Mouse (Mus musculus) spleen, embryonic (tissue): ENCODE results near the gene Pcbp2.

Source experiments
- CTCF ChIA-PET: fragments of 350-600 bp; sonication (Branson Sonifier 250); formaldehyde crosslinking; loops from one replicate; lab custom pipeline; 2022; lab: Charles Lee

Gene Pcbp2

GRCm38 (mm10) chr15:102461430-102462075, 8.8 kb upstream of the Pcbp2 start:
- CTCF ChIA-PET, result no interaction called here

DNA sequence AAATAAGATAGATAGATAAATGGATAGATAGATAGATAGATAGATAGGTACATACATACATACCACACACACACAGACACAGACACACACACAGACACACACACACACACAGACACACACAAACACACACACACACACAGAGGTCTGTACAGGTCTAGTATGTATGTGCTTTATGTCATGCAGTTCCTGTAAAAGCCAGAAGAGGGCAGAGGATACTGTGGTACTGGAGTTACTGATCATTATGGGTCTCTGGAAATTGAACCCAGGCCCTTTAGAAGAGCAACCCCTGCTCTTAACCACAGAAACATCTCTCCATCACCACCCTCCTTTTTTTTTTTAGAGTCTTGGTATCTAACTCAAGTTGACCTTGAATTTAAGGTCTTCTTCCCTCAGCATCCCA, 6.7 kb upstream of the Pcbp2 start:
- CTCF ChIA-PET, result interaction anchor here (0.8 kb wide), 1 partner anchor 59 kb away, joined by 4 read pairs; no protein-coding TSS in a partner anchor

DNA sequence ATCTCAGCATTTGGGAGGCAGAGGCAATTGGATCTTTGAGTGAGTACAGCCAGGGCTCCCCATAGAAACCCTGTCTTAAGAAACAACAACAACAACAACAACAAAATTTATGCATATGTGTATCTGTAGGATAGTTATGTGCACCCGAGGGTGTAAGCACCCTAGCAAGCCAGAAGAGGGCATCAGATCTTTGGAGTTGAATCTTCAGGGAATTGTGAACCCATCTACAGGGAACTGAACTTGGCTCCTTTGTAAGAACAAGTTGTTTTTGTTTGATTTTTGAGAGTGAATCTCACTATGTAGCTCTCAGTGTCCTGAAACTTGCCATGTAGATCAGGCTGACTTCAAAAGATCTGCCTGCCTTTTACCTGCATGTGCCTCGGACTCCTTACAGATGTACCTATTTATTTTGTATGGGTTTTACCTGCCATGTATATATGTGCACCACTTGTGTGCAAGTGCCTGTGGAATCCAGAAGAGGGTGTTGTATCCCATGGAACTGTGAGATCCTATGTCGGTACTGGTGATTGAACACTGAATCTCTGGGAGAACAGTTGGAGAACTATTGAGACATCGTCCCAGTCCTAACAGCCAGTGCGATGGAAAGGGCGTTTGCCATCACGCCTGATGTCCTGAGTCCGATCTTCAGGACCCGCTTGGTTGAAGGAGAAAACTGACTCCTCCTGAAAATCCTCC, 1.5 kb upstream of the Pcbp2 start:
- CTCF ChIA-PET, result interaction anchor here (0.6 kb wide), 1 partner anchor 57 kb away, joined by 4 read pairs; no protein-coding TSS in a partner anchor

- CTCF ChIA-PET, result interaction anchor here (0.9 to 1.2 kb wide), 3 partner anchors 46 to 62 kb away, joined by 3 to 5 read pairs (median 4); partner anchors contain the start of gene Map3k12
Observed at GRCm38 (mm10) chr15:102470605-102471294, 411 bp downstream of the Pcbp2 start.

DNA sequence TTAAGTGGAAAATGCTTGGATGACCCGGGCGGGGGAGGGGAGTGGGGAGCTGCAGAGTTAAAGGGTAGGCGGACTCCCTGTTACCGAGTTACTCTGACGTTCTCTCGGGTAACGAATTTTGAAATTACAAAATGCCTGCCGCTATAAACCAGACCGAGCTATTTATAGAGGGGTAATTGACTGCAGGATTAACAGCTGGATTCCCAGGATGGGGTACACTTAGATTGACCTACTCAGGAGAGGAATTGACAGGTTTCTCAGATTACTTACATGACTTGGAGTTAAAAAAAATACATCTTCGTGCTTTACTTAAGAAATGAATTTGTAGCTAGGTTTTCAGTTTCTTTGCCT, 931 bp downstream of the Pcbp2 start:
- CTCF ChIA-PET, result interaction anchor here (0.6 to 1.2 kb wide), 5 partner anchors 46 to 136 kb away, joined by 3 to 10 read pairs (median 5); partner anchors contain the start of gene Map3k12

- CTCF ChIA-PET, result interaction anchor here (0.6 to 1.2 kb wide), 5 partner anchors 45 to 136 kb away, joined by 3 to 10 read pairs (median 5); partner anchors contain the start of gene Map3k12
Observed at GRCm38 (mm10) chr15:102471727-102472126, 1.4 kb downstream of the Pcbp2 start.

GRCm38 (mm10) chr15:102473246-102473645, 2.9 kb downstream of the Pcbp2 start:
- CTCF ChIA-PET, result no interaction called here

- CTCF ChIA-PET, result no interaction called here
Observed at GRCm38 (mm10) chr15:102474520-102474919, 4.2 kb downstream of the Pcbp2 start.

DNA sequence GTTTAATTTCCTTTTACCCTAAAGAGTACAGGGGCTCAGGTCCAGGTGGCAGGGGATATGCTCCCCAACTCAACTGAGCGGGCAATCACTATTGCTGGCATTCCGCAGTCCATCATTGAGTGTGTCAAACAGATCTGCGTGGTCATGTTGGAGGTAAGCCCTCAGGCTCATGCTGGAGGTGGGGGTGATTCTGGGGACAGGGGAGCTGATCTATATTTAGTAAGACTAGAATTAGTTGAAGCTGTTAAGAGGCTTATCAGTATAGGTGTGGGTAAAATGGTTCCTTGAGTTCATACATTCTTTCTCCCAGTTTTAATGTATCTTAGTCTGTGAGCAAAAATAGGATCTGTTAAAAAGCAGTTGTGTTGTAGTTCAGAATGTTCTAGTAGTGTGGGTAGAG, 12.8 kb downstream of the Pcbp2 start:
- CTCF ChIA-PET, result no interaction called here

- CTCF ChIA-PET, result interaction anchor here (0.6 to 0.7 kb wide), 3 partner anchors 42 to 184 kb away, joined by 3 to 6 read pairs (median 5); no protein-coding TSS in a partner anchor
Observed at GRCm38 (mm10) chr15:102485853-102486252, 15.5 kb downstream of the Pcbp2 start.

GRCm38 (mm10) chr15:102487664-102488063, 17.3 kb downstream of the Pcbp2 start:
- CTCF ChIA-PET, result no interaction called here

GRCm38 (mm10) chr15:102498322-102498721, 28.0 kb downstream of the Pcbp2 start:
- CTCF ChIA-PET, result interaction anchor here (0.6 to 0.7 kb wide), 2 partner anchors 89 to 157 kb away, joined by 3 to 6 read pairs; no protein-coding TSS in a partner anchor

DNA sequence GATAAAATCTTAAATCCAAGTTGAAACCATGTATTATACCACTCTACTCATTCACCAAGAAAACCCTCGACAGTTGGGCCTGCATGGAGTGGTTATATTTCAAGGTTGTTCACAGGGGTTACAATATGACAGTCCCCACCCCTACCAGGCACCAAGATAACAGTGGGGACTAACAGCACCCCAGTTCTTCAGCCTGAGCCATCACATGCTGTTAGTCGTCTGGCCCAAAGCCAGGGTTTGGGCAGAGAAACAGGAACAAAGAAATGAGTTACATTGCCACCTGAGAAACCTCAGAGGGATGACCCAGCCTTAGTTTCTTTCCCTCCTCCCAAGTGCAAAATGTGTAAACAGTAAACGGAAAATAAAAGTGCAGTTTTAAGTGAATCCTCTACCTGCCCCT, 29.0 kb downstream of the Pcbp2 start:
- CTCF ChIA-PET, result no interaction called here

- CTCF ChIA-PET, result interaction anchor here (0.6 kb wide), 1 partner anchor 34 kb away, joined by 5 read pairs; no protein-coding TSS in a partner anchor
Observed at GRCm38 (mm10) chr15:102499851-102500250, 29.5 kb downstream of the Pcbp2 start.

DNA sequence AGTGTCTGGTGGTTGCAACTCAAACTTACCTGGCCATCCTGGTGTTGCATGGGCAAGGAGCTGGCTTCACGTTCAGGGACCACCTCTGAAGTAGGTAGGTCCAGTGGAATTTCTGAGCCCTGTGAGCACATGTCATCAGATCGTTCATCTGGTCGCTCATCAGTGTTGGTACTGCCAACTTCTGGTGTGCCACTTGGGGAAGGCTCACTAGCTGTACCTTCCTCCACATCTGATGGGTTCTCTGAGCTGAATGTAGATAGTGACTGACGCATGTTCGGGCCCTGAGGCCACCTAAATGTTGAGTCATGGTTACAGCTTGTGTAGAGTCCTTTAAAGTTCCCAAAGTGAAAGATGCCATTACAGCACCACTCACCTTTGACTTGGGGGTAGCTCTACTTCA, 30.1 kb downstream of the Pcbp2 start:
- CTCF ChIA-PET, result interaction anchor here (0.6 kb wide), 2 partner anchors 33 to 989 kb away, joined by 4 to 5 read pairs; no protein-coding TSS in a partner anchor

GRCm38 (mm10) chr15:102501084-102501814, 30.9 kb downstream of the Pcbp2 start:
- CTCF ChIA-PET, result no interaction called here

- CTCF ChIA-PET, result no interaction called here
Observed at GRCm38 (mm10) chr15:102502254-102502840, 32.0 kb downstream of the Pcbp2 start.

GRCm38 (mm10) chr15:102503447-102503846, 33.1 kb downstream of the Pcbp2 start, which contains the start of gene Gm10337:
Gene Gm10337 (plus strand): TSS chr15:102503722.
- CTCF ChIA-PET, result no interaction called here

- CTCF ChIA-PET, result interaction anchor here (0.5 kb wide), 1 partner anchor 46 kb away, joined by 4 read pairs; no protein-coding TSS in a partner anchor
Observed at GRCm38 (mm10) chr15:102503924-102504782, 33.8 kb downstream of the Pcbp2 start.
